Mouse (Mus musculus) liver, embryonic 16.5 days (tissue): ENCODE measurements around the gene Ngp. TPM values are rescaled to one million over a fixed set of nuclear protein-coding genes. Genes with fewer than 3 reads are reported as not detected.

Experiments
- ATAC-seq: fragments of 200-750 bp; cut with Nextera tagmentation; 2 replicates; pipeline ENCODE4 v1.8.0; 2017; ENCODE audit warnings: low read depth, mild to moderate bottlenecking, moderate number of reproducible peaks, moderate library complexity
- H3K27ac ChIP-seq: fragments of 300-500 bp; sonication (generic); 2 replicates; pipeline ENCODE4 v1.5.1; 2014; ENCODE audit warnings: mild to moderate bottlenecking, low read length
- H3K27me3 ChIP-seq: fragments of 300-500 bp; sonication (generic); 2 replicates; pipeline ENCODE4 v1.6.1; 2014; ENCODE audit warnings: low read depth, low read length, mixed read lengths; ENCODE audit not compliant: control insufficient read depth, insufficient read depth
- H3K36me3 ChIP-seq: fragments of 300-500 bp; sonication (generic); 2 replicates; pipeline ENCODE4 v1.6.1; 2014; ENCODE audit warnings: mild to moderate bottlenecking; ENCODE audit not compliant: control insufficient read depth, insufficient read depth
- H3K4me1 ChIP-seq: fragments of 300-500 bp; sonication (generic); 2 replicates; pipeline ENCODE4 v1.6.1; 2014; ENCODE audit warnings: low read depth, low read length, mixed read lengths; ENCODE audit not compliant: control insufficient read depth
- H3K4me2 ChIP-seq: fragments of 300-500 bp; sonication (generic); 2 replicates; pipeline ENCODE4 v1.6.1; 2014; ENCODE audit warnings: low read depth, low read length, mixed read lengths
- H3K4me3 ChIP-seq: fragments of 300-500 bp; sonication (generic); 2 replicates; pipeline ENCODE4 v1.5.1; 2014; ENCODE audit warnings: low read depth, mild to moderate bottlenecking, low read length
- H3K9ac ChIP-seq: fragments of 300-500 bp; sonication (generic); 2 replicates; pipeline ENCODE4 v1.6.1; 2014; ENCODE audit warnings: low read depth, low read length
- H3K9me3 ChIP-seq: fragments of 300-500 bp; sonication (generic); replicated peaks from 2 replicates; pipeline ENCODE4 v1.6.1; 2016; ENCODE audit warnings: low read length; ENCODE audit not compliant: control insufficient read depth
- WGBS: fragments of 180-500 bp; shearing (Covaris S2); extraction: QIAGEN DNeasy Blood & Tissue Kit; methylation state at CpG from one replicate; pipeline ENCODE4 v1.1.7; 2014; ENCODE audit not compliant: insufficient replicate concordance; 5-methylcytosine and 5-hydroxymethylcytosine counted together
- polyA plus RNA-seq: library from polyadenylated mRNA; unstranded; fragments of >200 nt; fragmentation: Nextera tagmentation; extraction: Ambion mirVana; gene quantifications from 2 replicates; pipeline ENCODE4 v1.2.1, GENCODE M21; 2015

Ngp gene
- polyA plus RNA-seq, 1 experiment from 2014 or later = 721 TPM

GRCm38 (mm10) chr9:110410908-110411887 is 8.3 kb upstream of the Ngp start:
- ATAC-seq = no peak

GRCm38 (mm10) chr9:110412926-110413325 is 6.6 kb upstream of the Ngp start:
- Histone ChIP-seq H3K9ac (no peak overlapping the region), H3K27ac (no peak overlapping the region), H3K36me3 (no peaks in the 10 kb centered on the region), H3K4me1 (peaks cover 7% of the 10 kb centered on the region), H3K4me3 (no peak overlapping the region), H3K4me2 (no peak overlapping the region), H3K9me3 (no peaks in the 10 kb centered on the region), H3K27me3 (no peaks in the 10 kb centered on the region)
- WGBS = 71% methylated on average over 7 of the region's 7 CpGs
- ATAC-seq = no peak

More at GRCm38 (mm10) chr9:110410908-110411887, 8.3 kb upstream of the Ngp start:
- H3K4me2 ChIP-seq = no peak overlapping the region
- no peaks in the 10 kb centered on the region for H3K36me3 ChIP-seq
- no peak overlapping the region for H3K9ac ChIP-seq
- no peak overlapping the region for H3K27ac ChIP-seq
- WGBS = 31% methylated on average over 6 of the region's 6 CpGs
- H3K9me3 ChIP-seq = no peaks in the 10 kb centered on the region
- no peaks in the 10 kb centered on the region for H3K27me3 ChIP-seq
- H3K4me3 ChIP-seq = no peak overlapping the region
- peaks cover 15% of the 10 kb centered on the region for H3K4me1 ChIP-seq

DNA sequence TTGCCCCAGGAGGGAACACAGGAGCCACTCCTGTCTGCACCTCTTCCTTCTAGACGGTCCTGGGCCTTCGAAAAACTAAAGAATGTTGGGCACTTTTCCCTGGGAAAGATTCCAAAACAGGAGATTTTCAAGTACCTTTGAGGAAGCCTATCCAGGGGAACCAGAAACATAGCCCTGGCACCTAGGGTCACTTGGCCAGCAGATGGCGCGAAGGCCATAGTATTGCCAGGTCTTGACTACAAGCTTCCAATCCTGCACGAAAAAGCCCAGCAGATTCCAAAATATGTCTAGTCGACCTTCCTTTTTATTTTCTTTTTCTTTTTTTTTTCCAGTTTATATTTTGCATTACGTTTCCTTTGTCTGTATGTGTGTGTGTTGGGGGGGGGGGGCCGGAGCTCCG is 5.8 kb upstream of the Ngp start:
- H3K36me3 ChIP-seq = no peaks in the 10 kb centered on the region
- H3K4me1 ChIP-seq = peaks cover 4% of the 10 kb centered on the region
- 48% methylated on average over 9 of the region's 9 CpGs for WGBS
- H3K9me3 ChIP-seq = no peaks in the 10 kb centered on the region
- H3K4me3 ChIP-seq = no peak overlapping the region
- no peak overlapping the region for H3K9ac ChIP-seq
- no peaks in the 10 kb centered on the region for H3K27me3 ChIP-seq
- H3K27ac ChIP-seq = no peak overlapping the region
- H3K4me2 ChIP-seq = no peak overlapping the region
- ATAC-seq = no peak

GRCm38 (mm10) chr9:110431241-110431640 is 11.7 kb downstream of the Ngp start:
- Histone ChIP-seq H3K27ac (no peak overlapping the region), H3K9me3 (no peaks in the 10 kb centered on the region), H3K4me1 (no peaks in the 10 kb centered on the region), H3K9ac (no peak overlapping the region), H3K27me3 (no peaks in the 10 kb centered on the region), H3K4me2 (no peak overlapping the region), H3K4me3 (no peak overlapping the region), H3K36me3 (0 out of 2 replicates have a peak, but pooled peaks cover 2% of the 10 kb centered on the region)
- ATAC-seq = no peak
- 66% methylated on average over 8 of the region's 8 CpGs for WGBS

DNA sequence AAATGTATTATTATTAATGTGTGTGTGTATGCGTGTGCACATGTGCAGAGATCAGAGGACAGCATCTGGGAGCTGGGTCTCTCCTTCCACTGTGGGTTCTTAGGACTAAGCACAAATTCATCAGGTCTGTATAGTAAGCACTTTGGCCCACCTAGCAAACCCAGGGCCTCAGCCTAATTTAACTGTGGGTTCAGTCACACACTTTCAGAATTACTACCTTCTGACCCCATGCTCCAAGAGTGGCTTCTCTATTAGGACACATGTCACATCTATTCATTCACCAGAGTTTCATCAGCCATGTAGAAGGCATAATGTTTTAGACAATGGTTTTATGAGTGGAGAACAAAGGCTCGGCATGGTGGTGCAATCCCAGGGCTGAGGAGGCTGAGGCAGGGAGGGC is 13.5 kb downstream of the Ngp start:
- 67% methylated on average over 2 of the region's 2 CpGs for WGBS
- no peak for ATAC-seq

DNA sequence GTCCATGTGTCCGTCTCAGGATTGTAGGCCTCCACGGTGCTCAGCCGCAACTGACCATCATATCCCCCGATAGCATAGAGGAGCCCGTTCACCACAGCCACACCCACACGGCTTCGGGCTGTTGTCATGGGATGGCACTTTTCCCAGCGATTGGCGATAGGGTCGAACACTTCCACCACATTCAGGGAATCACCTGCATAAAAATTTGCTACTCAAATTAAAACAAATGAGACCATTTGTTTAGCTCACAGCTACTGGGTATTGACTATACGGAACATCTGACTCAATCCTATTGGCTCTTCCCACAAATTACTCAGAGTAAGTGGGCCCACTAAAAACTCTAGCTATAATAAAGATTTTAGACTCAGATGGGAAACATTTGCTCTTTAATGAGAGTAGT is 16.5 kb downstream of the Ngp start:
- H3K4me2 ChIP-seq = no peak overlapping the region
- H3K9ac ChIP-seq = no peak overlapping the region
- 82% methylated on average over 11 of the region's 11 CpGs for WGBS
- ATAC-seq = no peak
- H3K27ac ChIP-seq = no peak overlapping the region
- H3K4me1 ChIP-seq = no peaks in the 10 kb centered on the region; the same call in 1 of the 2 replicates
- H3K27me3 ChIP-seq = no peaks in the 10 kb centered on the region
- H3K4me3 ChIP-seq = no peak overlapping the region
- H3K36me3 ChIP-seq = 0 out of 2 replicates have a peak, but pooled peaks cover 2% of the 10 kb centered on the region
- no peaks in the 10 kb centered on the region for H3K9me3 ChIP-seq

More for the DNA sequence above, 13.5 kb downstream of the Ngp start:
- H3K4me2 ChIP-seq = no peak overlapping the region
- no peak overlapping the region for H3K27ac ChIP-seq
- 0 out of 2 replicates have a peak, but pooled peaks cover 2% of the 10 kb centered on the region for H3K36me3 ChIP-seq
- no peaks in the 10 kb centered on the region for H3K4me1 ChIP-seq
- H3K4me3 ChIP-seq = no peak overlapping the region
- no peak overlapping the region for H3K9ac ChIP-seq
- no peaks in the 10 kb centered on the region for H3K9me3 ChIP-seq
- no peaks in the 10 kb centered on the region for H3K27me3 ChIP-seq

DNA sequence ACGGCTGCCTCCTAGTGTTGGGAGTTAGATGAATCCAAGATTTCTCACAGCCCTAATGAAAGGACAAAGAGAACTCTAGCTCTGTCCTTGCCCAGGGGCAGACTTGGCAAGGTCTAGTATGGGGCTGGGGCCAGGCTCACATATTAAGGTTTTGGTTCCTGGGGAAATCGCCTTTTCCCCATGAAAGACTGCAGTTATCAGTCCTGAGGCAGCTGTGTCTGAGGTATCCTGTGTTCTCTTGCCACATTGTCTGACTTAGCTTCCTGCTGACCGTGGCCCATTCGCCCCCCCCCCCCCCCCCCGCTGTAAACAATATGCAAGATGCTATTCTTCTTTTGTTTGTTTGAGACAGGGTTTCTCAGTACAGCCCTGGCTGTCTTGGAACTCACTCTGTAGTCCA is 20.5 kb downstream of the Ngp start:
- Histone ChIP-seq H3K36me3 (0 out of 2 replicates have a peak, but pooled peaks cover 2% of the 10 kb centered on the region), H3K27ac (no peak overlapping the region), H3K4me3 (no peak overlapping the region), H3K4me2 (no peak overlapping the region), H3K4me1 (no peaks in the 10 kb centered on the region; the same call in 1 of the 2 replicates), H3K9me3 (no peaks in the 10 kb centered on the region), H3K27me3 (no peaks in the 10 kb centered on the region), H3K9ac (no peak overlapping the region)
- ATAC-seq = no peak
- WGBS = 16% methylated on average over 3 of the region's 5 CpGs

DNA sequence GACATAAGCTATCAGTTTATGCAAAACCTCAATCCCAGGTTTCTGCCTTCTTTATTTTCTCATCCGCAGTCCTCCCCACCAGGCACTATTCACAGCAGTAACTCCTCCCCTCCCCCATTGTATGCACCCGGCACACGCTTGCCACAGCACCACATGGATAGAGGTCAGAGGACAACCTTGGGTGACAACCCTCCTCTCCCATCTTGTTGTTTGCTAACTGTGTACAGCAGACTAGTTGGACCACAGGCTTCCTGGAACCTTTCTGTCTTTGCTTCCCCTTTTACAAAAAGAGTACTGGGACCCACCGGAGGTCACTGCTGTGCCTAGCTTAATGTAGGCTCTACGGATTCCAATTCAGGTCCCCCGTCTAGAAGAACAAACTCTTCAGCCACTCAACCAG is 21.0 kb downstream of the Ngp start:
- H3K4me1 ChIP-seq = no peaks in the 10 kb centered on the region; the same call in 1 of the 2 replicates
- no peak overlapping the region for H3K27ac ChIP-seq
- H3K27me3 ChIP-seq = no peaks in the 10 kb centered on the region
- peak; percentile 65; the same call in 1 of the 2 replicates for ATAC-seq
- no peak overlapping the region for H3K4me2 ChIP-seq
- 0 out of 2 replicates have a peak, but pooled peaks cover 2% of the 10 kb centered on the region for H3K36me3 ChIP-seq
- 32% methylated on average over 6 of the region's 6 CpGs for WGBS
- H3K9ac ChIP-seq = no peak overlapping the region
- H3K4me3 ChIP-seq = no peak overlapping the region
- H3K9me3 ChIP-seq = no peaks in the 10 kb centered on the region

DNA sequence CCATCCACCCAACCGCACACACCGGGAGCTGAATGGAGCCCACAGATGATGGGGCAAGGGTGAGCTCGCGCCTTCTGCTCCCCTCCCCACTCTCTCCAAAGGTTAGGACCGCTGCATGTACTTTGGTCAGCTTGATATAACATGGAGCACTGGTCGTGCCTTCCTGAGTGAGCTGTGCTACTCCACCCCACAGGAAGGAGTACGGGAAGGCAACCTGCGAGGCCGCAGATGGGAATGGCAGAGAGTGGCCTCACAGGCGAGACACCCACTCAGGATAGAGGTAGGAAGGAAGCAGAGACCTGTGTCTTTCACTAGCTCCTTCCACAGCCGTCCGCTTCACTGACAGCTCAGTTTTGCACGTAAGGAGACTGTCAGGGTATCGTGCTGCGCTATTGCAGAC is 28.8 kb downstream of the Ngp start:
- Histone ChIP-seq H3K4me2 (no peak overlapping the region), H3K9me3 (no peaks in the 10 kb centered on the region), H3K4me1 (no peaks in the 10 kb centered on the region; the same call in 1 of the 2 replicates), H3K27me3 (no peaks in the 10 kb centered on the region), H3K36me3 (no peaks in the 10 kb centered on the region), H3K9ac (no peak overlapping the region), H3K4me3 (no peak overlapping the region), H3K27ac (no peak overlapping the region)
- WGBS = 70% methylated on average over 15 of the region's 15 CpGs
- ATAC-seq = no peak
